Mouse (Mus musculus): Measurements from ENCODE around the gene Ache. TPM values are rescaled to one million over a fixed set of nuclear protein-coding genes. Genes with fewer than 3 reads are reported as not detected.
"Not testable (repeated sequence)": the region's sequence is repeated elsewhere in the genome, so short reads cannot be mapped to it uniquely, and the experiment has no call there.

Gene Ache
- total RNA-seq (2015; ENCODE audit: low replicate concordance) = 63.5 and 69.6 TPM in 2 replicates
- 55.2 and 63.8 TPM in 2 replicates for total RNA-seq (2017; ENCODE audit: low replicate concordance)

DNA sequence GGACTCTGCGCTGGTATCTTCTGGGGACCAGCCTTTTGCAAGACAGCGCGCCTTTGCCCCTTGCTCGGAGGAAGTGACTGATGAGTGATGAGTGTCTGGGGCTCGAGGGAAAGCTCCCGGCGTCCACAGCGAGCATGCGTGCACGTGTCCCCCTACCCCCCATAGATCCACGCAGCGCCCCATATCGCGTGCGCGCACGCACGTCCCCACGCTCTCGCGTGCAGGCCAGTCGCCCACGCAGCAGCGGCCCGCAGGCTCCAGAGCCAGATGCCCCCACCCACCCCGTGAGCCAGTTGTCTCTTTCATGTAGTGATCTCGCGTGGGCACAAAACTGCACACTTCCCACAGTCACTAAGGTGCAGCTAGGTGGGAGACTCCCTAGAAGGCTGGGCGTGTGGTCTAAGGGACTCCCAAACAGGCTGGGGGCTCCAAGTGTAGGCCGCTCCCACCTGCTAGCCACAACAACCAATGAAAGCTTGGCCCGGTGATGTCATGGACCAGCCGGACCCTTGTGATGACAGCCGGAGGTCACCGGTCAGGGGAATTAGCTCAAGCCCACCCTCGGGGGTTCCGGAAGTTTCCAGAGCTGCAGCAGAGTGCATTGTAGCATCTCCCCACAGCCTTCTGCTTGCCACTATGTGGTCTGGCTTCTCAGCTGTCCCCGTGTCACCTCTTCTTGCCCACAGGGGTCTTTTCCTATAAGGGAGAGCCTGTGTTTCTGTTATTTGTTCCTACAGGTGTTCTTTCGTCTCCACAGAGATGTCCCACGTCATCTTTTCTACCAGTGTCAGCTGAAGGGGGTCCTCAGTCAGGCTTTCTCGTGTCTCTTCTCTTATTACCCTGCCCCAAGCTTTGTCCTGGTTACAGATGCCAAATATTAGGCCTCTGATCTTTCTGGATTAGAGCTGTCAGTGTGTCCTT, at the start of gene Ache:
Ache (plus strand) TSS at position 488 of the 921 bp plus-strand sequence.
- ATAC-seq (replicated peaks; ENCODE audit: low FRiP score, poor library complexity, severe bottlenecking) = no peak

DNA sequence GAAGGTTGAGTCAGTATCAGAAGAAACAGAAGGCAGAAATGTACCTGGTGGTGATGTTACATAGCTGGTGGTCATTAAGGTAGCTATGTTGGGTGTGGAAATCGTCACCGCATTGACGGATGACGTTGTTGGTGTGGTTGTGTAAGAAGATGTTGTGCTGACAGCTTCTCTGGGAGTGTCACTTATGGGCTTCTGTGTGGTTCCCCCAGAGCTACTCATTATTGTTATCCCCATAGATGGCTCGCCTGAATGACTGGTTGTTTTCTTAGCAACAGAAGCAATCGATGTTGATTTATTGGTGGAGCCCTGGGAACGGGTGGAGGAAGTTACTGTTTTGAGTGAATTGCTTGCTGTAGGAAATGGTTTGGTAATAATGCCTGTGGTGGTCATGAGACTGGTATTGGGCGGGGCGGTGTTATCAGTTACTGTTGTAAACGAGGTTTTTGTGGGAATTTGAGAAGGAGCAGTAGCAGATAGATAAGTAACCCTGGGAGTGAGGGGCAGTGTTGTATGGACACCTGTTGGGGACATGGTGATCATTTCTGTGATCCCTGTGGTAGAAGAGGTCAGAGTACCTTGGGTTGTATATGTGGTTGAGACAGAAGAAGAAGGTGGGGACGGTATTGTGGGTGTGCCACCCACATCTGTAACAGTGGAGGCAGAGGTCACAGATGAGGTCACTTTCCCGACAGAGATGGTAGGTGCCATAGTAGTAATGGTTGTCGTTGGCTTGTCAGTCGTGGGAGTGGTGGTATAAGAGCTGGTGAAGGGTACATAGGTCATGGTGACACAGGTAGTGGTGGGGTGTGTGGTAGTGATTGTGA, 23.2 kb upstream of the Ache start:
- no peak for ATAC-seq (replicated peaks; ENCODE audit: low FRiP score, poor library complexity, severe bottlenecking)

DNA sequence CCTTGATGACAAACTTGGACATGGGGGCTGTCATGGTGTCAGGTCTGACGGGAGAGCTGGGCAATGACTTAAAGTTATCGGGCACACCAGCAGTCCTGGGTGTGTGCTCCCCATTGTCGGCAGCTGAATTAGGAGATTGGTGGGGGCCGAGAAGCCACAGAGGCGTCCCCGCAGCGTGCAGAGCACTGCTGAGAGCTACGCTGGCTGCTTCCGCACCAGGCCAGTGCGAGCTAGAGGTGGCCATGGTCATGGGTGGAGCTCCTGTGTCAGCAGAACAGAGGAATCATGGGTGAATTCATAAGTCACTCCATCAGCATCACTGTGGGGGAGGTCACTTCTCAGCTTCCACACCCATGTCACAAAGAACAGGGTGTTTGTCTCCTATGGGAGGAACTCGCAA, 22.5 kb upstream of the Ache start:
- ATAC-seq (replicated peaks; ENCODE audit: low FRiP score, poor library complexity, severe bottlenecking) = peak; percentile 35; the same call in 1 of the 2 replicates

DNA sequence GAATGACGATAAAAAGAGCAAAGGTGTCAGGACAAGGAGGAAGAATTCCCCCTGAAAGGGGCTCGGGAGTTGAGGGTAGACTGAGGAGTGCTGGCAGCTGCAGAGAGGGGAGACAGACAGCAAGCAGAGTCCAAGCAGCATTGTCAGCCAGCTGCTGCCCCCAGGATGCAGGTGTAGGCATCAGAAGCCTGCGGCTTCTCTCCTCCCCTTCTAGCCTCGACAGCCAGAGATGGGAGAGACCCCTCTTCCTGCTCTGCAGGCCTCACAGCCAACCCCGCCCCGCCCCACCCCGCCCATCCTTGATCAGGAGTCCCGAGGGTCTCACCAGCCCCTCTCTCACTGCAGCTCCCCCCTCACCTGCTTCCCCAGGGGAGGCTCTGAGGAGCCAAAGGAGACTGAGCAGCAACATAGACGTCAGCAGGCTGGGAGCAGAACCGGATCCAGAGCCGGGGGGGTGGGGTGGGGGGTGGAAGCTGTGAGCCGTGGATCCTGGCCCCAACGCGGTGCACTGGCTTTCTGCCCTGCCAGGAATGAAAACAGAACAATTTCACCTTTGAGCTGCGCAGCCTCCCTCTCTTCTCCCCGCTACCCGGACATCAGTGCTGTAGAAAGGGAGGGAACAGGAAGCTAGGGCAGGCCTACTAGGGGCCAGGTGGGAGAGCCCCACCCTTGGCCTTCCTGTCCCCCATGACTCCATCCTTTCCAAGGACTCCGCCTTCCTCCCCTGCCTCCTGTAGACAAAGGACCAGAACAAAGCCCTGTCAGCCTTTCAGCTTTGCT, 19.0 kb upstream of the Ache start:
- no peak for ATAC-seq (replicated peaks; ENCODE audit: low FRiP score, poor library complexity, severe bottlenecking)

DNA sequence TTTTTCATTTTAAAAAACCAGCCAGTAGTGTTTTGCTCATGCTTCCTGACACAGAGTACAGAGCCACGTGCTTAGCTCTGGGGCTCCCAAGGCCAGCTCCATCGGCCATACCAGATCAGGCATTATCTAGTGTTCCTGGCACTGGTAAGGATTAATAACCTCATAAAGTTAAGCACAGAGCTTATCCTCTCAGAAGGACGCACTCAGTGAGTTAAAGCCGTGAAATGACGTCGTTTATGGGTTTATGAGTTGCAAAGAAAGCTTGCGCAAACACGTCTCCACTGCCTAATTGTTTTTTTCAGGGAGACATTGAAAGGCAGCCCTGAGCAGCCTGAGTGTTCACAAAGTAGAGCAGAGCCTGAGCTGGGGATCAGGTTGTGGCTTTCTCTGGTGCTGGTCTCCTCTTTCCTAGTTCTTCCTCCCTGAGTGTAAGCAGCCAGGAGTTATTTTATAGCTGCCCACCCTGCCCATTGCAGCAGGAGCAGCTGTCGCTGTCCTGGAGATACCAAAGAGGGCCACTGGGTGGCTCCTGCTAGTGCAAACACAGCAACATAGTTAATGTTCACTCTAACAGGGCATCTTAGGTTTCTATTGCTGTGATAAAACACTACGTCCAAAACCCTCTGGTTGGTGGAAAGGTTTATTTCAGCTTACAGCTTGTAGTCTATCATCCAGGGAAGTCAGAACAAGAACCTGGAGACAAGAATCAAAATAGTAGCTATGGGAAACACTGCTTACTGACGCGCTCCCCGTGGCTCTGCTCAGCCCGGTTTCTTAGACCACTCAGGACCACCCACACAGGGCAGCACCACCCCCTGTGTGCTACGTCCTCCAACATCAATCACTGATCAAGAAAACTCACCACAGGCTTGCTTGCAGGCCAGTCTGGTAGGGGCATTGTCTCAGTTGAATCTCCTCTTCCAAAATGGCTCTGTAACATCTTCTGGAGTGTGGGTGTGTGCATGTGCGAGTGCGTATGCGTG, 9.7 kb upstream of the Ache start:
- ATAC-seq (replicated peaks; ENCODE audit: low FRiP score, poor library complexity, severe bottlenecking) = no peak

DNA sequence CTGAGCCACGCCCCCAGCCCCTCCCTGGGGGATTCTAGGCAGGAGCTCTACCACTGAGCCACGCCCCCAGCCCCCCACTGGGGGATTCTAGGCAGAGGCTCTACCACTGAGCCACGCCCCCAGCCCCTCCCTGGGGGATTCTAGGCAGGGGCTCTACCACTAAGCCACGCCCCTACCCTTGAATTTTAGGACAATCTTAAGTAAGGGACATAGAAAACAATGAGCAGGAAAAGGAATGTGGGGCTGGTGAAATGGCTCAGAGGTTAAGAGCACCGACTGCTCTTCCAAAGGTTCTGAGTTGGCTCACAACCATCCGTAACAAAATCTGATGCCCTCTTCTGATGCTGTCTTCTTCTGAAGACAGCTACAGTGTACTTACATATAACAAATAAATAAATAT, 2.9 kb upstream of the Ache start:
- ATAC-seq (replicated peaks; ENCODE audit: low FRiP score, poor library complexity, severe bottlenecking) = not testable (repeated sequence)

DNA sequence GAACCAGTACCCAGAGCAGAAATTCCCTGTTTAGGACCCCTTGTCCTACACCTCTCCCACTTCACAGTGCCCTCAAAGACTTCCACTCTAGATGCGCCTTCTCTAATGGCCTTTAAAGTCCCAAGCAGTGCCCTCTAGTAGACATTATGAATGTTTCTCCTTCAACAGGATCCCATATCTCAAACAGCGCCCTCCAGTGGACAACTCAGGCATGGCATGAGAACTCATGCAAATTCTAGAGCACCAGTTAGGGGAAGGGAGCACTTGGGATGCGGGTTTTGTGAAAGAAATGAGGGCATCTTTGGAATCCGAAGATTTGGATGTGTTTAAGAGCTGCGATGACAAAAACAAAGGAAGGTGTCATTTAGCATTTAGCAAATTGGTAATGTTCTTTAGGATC, 2.3 kb upstream of the Ache start:
- ATAC-seq (replicated peaks; ENCODE audit: low FRiP score, poor library complexity, severe bottlenecking) = no peak

DNA sequence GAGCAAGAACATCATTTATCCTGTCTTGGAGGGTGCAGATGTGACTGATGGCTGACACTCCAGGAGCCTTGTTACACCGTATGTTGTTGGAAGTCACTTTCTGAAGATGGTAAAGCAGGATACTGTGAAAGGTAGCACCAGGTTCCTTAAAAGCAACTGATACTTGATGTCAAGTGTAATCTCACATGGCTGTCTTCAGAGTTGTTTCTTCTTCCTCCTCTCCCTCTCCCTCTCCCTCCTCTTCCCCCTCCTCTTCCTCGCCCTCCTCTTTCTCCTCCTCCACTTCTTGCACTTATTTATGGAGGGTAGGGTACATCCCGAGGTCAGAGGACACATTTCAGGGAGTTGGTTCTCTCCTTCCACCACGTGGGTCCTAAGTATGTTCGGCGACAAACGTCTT, 1.3 kb upstream of the Ache start:
- no peak for ATAC-seq (replicated peaks; ENCODE audit: low FRiP score, poor library complexity, severe bottlenecking)

DNA sequence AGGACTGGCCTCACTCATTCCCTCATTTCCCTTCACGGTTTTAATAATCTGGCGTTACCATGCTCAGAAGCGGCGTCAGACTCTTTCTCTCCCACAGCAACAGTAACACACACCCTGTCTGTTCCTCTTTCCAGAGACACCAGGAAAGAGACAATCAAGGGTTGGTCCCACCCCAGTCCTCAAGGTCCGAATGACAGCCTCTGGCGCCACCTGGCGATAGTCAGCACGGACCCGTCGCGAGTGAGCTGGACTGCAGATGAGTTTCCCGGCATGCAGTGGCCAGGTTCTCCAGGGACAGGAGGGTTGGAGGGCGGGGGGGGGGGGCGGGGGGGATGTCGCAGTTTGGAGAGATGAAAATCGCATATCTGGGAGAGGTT, 676 bp upstream of the Ache start:
- 0 out of 2 replicates have a peak, but pooled peaks have one; percentile 21 for ATAC-seq (replicated peaks; ENCODE audit: low FRiP score, poor library complexity, severe bottlenecking)

DNA sequence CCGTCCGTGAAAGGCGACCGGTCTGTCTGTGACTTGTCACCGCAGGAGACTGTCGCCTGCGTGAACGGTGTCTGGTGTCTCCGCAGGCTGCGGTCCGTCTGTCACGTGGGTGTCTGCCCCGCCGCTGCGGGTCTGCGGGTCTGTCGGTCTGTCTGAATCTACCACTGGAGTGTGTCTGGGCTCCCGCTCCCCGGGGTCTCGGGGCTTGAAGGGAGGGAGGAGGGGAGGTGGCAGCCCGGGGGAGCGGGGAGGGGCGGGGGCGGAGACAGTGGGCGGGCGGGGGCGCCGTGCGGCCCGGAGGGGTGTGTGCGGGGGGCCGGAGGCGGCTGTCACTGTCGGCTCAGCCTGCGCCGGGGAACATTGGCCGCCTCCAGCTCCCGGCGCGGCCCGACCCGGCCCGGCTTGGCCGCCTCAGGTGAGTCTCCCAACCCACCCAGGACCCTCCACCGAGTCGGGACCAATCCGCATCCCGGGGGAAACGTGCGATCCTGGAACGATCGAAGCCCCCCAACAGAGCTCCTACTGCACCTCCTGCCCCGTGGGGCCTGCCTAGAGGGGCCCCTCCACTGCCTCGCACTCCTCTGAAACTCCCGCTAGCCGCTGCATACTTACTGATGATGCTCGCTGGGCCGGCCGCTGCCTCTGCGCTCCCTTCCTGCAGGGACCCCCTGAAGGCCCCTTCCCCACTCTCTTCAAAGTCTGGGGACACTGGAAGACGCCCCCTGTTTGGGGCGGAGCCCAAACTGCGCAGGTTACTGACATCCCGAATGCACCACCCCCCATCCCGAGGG, 829 bp downstream of the Ache start:
- no peak for ATAC-seq (replicated peaks; ENCODE audit: low FRiP score, poor library complexity, severe bottlenecking)

DNA sequence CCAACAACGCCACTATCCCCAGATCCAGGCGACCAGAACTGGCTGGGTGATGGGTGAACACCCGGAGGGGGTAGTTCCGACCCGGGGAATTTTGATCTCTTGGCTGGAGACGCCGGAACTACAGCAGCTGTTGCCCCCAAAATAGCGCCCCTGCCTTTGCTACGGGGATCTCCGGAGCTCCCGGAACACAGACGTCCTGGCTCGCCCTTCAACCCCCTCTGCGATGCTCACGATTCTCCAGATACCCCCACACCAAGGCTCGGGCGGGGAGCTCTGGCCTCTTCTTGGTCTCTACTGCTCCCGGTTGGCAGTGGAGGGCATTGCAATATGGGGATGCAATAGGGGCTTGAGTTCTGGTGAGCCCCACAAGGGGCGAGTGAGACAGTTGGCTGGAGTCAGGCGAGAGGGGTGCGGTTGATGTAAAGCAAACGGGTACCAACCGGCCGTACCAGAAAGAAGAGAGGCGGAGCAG, 1.7 kb downstream of the Ache start:
- ATAC-seq (replicated peaks; ENCODE audit: low FRiP score, poor library complexity, severe bottlenecking) = peak; percentile 38

DNA sequence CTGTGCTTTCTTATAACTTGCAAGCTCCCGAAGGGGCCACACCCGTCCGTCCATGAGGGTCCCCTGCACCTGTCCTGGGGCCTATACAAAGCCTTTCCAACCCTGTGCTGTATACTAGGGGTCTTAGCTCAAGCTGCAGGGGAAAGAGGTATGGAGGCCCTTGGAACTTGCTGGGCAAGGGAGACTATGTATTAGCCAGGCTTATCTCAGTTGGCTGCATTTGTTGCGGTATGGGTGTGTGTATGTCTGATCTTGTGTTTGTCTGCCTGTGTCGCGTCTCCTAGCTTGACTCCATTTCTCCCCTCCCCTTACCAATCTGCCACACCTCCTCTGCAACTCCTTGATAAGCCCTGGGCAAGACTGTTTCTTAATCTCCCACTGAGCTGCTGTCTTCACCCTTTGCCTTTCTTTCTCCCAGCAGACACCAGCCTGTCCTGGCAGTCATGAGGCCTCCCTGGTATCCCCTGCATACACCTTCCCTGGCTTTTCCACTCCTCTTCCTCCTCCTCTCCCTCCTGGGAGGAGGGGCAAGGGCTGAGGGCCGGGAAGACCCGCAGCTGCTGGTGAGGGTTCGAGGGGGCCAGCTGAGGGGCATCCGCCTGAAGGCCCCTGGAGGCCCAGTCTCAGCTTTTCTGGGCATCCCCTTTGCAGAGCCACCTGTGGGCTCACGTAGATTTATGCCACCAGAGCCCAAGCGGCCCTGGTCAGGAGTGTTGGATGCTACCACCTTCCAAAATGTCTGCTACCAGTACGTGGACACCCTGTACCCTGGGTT, 2.5 kb downstream of the Ache start:
- ATAC-seq (replicated peaks; ENCODE audit: low FRiP score, poor library complexity, severe bottlenecking) = peak; percentile 55

DNA sequence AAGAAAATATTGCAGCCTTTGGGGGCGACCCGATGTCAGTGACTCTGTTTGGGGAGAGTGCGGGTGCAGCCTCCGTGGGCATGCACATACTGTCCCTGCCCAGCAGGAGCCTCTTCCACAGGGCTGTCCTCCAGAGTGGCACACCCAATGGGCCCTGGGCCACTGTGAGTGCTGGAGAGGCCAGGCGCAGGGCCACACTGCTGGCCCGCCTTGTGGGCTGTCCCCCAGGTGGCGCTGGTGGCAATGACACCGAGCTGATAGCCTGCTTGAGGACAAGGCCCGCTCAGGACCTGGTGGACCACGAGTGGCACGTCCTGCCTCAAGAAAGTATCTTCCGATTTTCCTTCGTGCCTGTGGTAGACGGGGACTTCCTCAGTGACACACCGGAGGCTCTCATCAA, 3.4 kb downstream of the Ache start:
- peak; percentile 51 for ATAC-seq (replicated peaks; ENCODE audit: low FRiP score, poor library complexity, severe bottlenecking)

DNA sequence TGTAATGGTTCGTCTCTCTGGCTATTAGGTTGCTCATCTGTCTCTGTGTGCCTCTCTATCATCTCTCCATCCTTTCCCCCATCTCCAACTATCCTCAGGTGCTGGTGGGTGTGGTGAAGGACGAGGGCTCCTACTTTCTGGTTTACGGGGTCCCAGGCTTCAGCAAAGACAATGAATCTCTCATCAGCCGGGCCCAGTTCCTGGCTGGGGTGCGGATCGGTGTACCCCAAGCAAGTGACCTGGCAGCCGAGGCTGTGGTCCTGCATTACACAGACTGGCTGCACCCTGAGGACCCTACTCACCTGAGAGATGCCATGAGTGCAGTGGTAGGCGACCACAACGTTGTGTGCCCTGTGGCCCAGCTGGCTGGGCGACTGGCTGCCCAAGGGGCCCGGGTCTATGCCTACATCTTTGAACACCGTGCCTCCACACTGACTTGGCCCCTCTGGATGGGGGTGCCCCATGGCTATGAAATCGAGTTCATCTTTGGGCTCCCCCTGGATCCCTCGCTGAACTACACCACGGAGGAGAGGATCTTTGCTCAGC, 4.1 kb downstream of the Ache start:
- no peak for ATAC-seq (replicated peaks; ENCODE audit: low FRiP score, poor library complexity, severe bottlenecking)

DNA sequence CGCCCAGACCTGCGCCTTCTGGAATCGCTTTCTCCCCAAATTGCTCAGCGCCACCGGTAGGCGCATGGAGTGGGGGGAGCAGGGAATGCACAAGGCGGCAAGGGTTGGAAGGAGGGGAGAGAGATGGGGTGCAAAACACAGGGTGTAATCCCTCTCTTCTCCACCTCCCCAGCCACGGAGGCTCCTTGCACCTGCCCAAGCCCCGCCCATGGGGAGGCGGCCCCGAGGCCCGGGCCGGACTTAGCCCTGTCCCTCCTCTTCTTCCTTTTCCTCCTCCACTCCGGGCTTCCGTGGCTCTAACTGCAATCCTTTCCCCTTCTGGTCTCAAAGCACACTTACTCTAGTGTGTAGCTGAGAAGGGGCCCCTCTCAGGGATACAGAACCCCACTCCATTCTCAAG, 6.0 kb downstream of the Ache start:
- peak; percentile 48 for ATAC-seq (replicated peaks; ENCODE audit: low FRiP score, poor library complexity, severe bottlenecking)

DNA sequence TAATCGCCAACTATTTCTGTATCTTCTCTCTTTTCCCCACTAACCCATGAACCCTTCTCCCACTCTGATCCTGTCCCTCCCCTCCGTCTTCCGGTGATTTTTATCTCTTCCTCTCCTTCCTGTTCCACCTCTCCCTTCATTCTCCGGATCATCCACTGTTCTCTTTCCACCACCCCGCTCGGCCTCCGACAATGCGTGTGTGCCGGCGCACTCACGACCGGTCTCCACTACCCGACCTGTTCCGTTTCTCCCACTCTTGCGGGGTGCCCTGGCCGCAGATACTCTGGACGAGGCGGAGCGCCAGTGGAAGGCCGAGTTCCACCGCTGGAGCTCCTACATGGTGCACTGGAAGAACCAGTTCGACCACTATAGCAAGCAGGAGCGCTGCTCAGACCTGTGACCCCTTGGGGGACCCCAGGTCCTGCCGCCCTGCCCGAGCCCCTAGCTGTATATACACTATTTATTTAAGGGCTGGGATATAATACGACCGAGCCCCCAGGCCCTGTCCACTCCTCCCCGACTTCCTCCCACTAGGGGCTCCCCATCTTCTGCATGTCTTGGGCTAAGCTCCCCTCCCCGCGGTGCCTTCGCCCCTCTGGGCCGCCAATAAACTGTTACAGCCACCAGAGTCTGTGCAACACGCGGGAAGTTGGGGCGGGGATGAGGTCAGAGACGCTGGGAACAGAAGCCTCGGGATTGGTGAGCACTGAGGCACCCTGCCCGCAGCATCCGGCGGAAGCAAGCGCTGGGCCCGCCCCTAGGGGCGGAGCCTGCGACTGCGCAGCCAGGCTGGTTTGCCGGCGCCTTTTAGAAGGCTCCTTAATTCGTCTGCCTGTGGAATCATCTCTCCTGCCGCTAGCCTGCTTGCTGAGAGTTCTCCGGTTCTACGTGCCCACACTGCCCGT, 6.8 kb downstream of the Ache start, which contains the start of gene Ufsp1:
Ufsp1 (plus strand) TSS at position 791 of the 905 bp plus-strand sequence.
- peak; percentile 62 for ATAC-seq (replicated peaks; ENCODE audit: low FRiP score, poor library complexity, severe bottlenecking)
